Mouse (Mus musculus) stomach, postnatal 0 days (tissue): ENCODE measurements at regions not wholly inside any gene's neighbourhood (a gene's known extent, or its start where the extent isn't known, plus 50 kb on each side); places are given as distances from the start of the nearest gene placed in this dataset.

Experiments
- ATAC-seq: fragments of 200-750 bp; cut with Nextera tagmentation; 2 replicates; pipeline ENCODE4 v1.8.0; 2017; ENCODE audit not compliant: low FRiP score, low TSS enrichment
- DNase-seq: peaks from one replicate; pipeline ENCODE4 v3.0.0-alpha.2; 2016; ENCODE audit warnings: low spot score
- H3K27ac ChIP-seq: fragments of 300-500 bp; sonication (generic); replicated peaks from 2 replicates; pipeline ENCODE4 v1.5.1; 2014; ENCODE audit warnings: mild to moderate bottlenecking, control low read depth
- H3K27me3 ChIP-seq: fragments of 300-500 bp; sonication (generic); 2 replicates; pipeline ENCODE4 v1.6.1; 2014; ENCODE audit warnings: low read length; ENCODE audit not compliant: control insufficient read depth, insufficient read depth
- H3K36me3 ChIP-seq: fragments of 300-500 bp; sonication (generic); 2 replicates; pipeline ENCODE4 v1.6.1; 2014; ENCODE audit warnings: low read length, mixed read lengths; ENCODE audit not compliant: control insufficient read depth, insufficient read depth
- H3K4me1 ChIP-seq: fragments of 300-500 bp; sonication (generic); replicated peaks from 2 replicates; pipeline ENCODE4 v1.6.1; 2014; ENCODE audit warnings: antibody characterized with exemption; ENCODE audit not compliant: control insufficient read depth, insufficient read depth
- H3K4me2 ChIP-seq: fragments of 300-500 bp; sonication (generic); replicated peaks from 2 replicates; pipeline ENCODE4 v1.6.1; 2014; ENCODE audit warnings: low read depth, mild to moderate bottlenecking, control low read depth, moderate library complexity
- H3K4me3 ChIP-seq: fragments of 300-500 bp; sonication (generic); 2 replicates; pipeline ENCODE4 v1.5.1; 2014; ENCODE audit warnings: low read depth, low read length, control low read depth
- H3K9ac ChIP-seq: fragments of 300-500 bp; sonication (generic); 2 replicates; pipeline ENCODE4 v1.6.1; 2014; ENCODE audit warnings: mild to moderate bottlenecking, low read length, control low read depth, mixed read lengths
- H3K9me3 ChIP-seq: fragments of 300-500 bp; sonication (generic); 2 replicates; pipeline ENCODE4 v1.6.1; 2016; ENCODE audit warnings: low read length; ENCODE audit not compliant: control insufficient read depth
- CTCF ChIP-seq: IDR thresholded peaks from 2 replicates; pipeline ENCODE4 v1.5.1; 2016; ENCODE audit warnings: antibody characterized with exemption, low read depth, mild to moderate bottlenecking, moderate library complexity
- EP300 ChIP-seq: optimal IDR thresholded peaks from 2 replicates; pipeline ENCODE3; 2016; ENCODE audit warnings: antibody characterized with exemption
- microRNA counts: library from miRNA; unstranded; fragments of <30 nt; microRNA quantifications from one replicate; lab custom pipeline; 2015
- microRNA-seq: library from miRNA; unstranded; fragments of <30 nt; microRNA quantifications from one replicate; pipeline ENCODE4, GENCODE M21; 2016

GRCm38 (mm10) chr1:193421414-193421813 is 51.3 kb upstream of the Camk1g start:
- no peaks in the 10 kb centered on the region for H3K36me3 ChIP-seq
- no peak for DNase-seq
- no peak for ATAC-seq
- no peak overlapping the region for H3K27ac ChIP-seq
- H3K9ac ChIP-seq = no peak overlapping the region
- H3K4me2 ChIP-seq = no peak overlapping the region
- no peak overlapping the region for H3K4me3 ChIP-seq
- H3K27me3 ChIP-seq = no peaks in the 10 kb centered on the region
- no peaks in the 10 kb centered on the region for H3K9me3 ChIP-seq
- H3K4me1 ChIP-seq = no peaks in the 10 kb centered on the region
- TF ChIP-seq CTCF (no peak), EP300 (no peak)

MicroRNAs in the stretch of these regions (microRNA counts, 519-probe panel; counts per million panel counts)
- microRNA mmu-miR-205 (lab: Ali Mortazavi, UCI) = 8,218 counts per million, percentile 100 among the panel's probes with 10 or more counts

Small RNA genes in the stretch of these regions (microRNA-seq; reads per million reads assigned to microRNA genes)
- gene Mir205 = 21,921 reads per million, percentile 97 among the genes with 10 or more reads in this experiment
